Comparison of ENCODE assay signal across 10 mouse cellular contexts in the genomic region with DNA sequence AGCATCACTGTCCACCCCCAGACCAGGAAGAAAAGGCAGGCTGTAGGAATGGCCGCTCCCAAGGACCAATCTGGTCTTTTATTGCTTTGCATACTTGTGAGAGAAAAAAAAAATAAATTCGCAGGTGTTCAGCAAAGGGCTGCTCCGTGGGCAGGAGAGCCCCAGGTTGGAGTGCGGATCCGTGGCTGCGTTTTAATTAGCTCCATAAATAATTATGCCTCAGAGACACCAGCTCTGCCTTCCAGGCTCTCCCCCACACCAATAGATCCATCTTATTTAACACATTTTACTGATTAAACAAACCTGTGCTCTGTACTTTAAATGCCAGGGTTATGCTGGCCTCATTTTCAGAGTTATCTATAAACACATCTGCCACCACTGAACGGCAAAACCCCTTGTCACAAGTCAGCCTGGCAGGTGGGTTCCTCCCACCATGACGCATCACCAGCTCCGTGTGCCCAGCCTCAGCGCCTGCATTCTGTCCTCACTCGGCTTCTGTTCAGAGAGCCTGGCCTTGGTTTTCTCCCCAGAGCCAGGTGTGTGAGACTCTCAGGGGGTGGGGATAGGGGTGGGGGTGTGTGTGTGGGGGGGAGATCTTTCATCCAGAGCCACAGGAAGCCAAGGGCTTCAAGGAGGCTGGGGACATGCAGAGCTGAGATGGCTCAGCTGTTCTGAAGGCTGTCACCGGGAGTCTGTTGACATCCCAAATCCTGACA.
A peak's percentile ranks its signal among the peaks of the same experiment; 100 is the strongest.
DNase-seq lines count a peak whose midpoint lies in the region; ATAC-seq lines count a peak whose summit lies in the region.
"Had no signal": no experiment of that assay in that cellular context is flagged by ENCODE, and none has a peak within 500 bp of the region (broad histone marks: within the 10 kb centered on the region; RNA-seq: fewer than 3 reads in every experiment).

No protein-coding gene starts in this region.

- H3K9me3 ChIP-seq in embryonic facial prominence, embryonic 12.5 days: no peaks in the 10 kb centered on the region
- no peaks in the 10 kb centered on the region for H3K9me3 ChIP-seq in hindbrain, embryonic 12.5 days (replicated peaks)
- H3K9me3 ChIP-seq in midbrain, embryonic 11.5 days (ENCODE audit: control insufficient read depth, low read length): no peaks in the 10 kb centered on the region
- H3K9me3 ChIP-seq: megakaryocyte, embryonic 14.5 days had no signal

- peak; percentile 11 to 41 for DNase-seq in layer of hippocampus, adult 18-20 months (ENCODE audit: low spot score in 2 of 2)
- no peak for DNase-seq in layer of hippocampus, postnatal 36 days
- peak; percentile 85 for DNase-seq in midbrain, embryonic 11.5 days (ENCODE audit: low spot score, missing footprints)
- no peak for DNase-seq in c-Kit-positive CD71-positive TER-119-positive erythroid progenitor cells, embryonic 14.5 days (ENCODE audit: low spot score)
- no peak for DNase-seq in cerebellum, postnatal 4 days (ENCODE audit: low spot score in 2 of 2)
- no peak for DNase-seq in kidney, adult 11 months
- DNase-seq: thymus, adult 2 months had no signal

- peak overlapping the region; percentile 36; the same call in 1 of the 2 replicates for H3K4me3 ChIP-seq in embryonic facial prominence, embryonic 12.5 days
- H3K4me3 ChIP-seq in hindbrain, embryonic 12.5 days: peak overlapping the region; percentile 33
- H3K4me3 ChIP-seq in midbrain, embryonic 11.5 days (ENCODE audit: low read depth, low read length): peak overlapping the region; percentile 45
- H3K4me3 ChIP-seq: megakaryocyte, embryonic 14.5 days had no signal

- no peaks in the 10 kb centered on the region for H3K36me3 ChIP-seq in embryonic facial prominence, embryonic 12.5 days
- H3K36me3 ChIP-seq in hindbrain, embryonic 12.5 days: no peaks in the 10 kb centered on the region
- H3K36me3 ChIP-seq in midbrain, embryonic 11.5 days (ENCODE audit: control insufficient read depth, insufficient read depth, low read length): no peaks in the 10 kb centered on the region

- H3K4me2 ChIP-seq in embryonic facial prominence, embryonic 12.5 days (replicated peaks): peak overlapping the region; percentile 65
- peak overlapping the region; percentile 58 for H3K4me2 ChIP-seq in hindbrain, embryonic 12.5 days (replicated peaks)
- peak overlapping the region; percentile 58 for H3K4me2 ChIP-seq in midbrain, embryonic 11.5 days

- H3K4me1 ChIP-seq in embryonic facial prominence, embryonic 12.5 days: peaks cover 17% of the 10 kb centered on the region
- H3K4me1 ChIP-seq in hindbrain, embryonic 12.5 days: peaks cover 40% of the 10 kb centered on the region
- H3K4me1 ChIP-seq in midbrain, embryonic 11.5 days (ENCODE audit: control insufficient read depth, insufficient read depth, low read length): peaks cover 8% of the 10 kb centered on the region
- H3K4me1 ChIP-seq: megakaryocyte, embryonic 14.5 days had no signal

- WGBS in embryonic facial prominence, embryonic 12.5 days: 14% methylated on average over 12 of the region's 12 CpGs
- 13% methylated on average over 12 of the region's 12 CpGs for WGBS in hindbrain, embryonic 12.5 days
- WGBS in midbrain, embryonic 11.5 days: 13% methylated on average over 12 of the region's 12 CpGs

- peaks cover 18% of the 10 kb centered on the region for H3K27me3 ChIP-seq in embryonic facial prominence, embryonic 12.5 days
- peaks cover 20% of the 10 kb centered on the region for H3K27me3 ChIP-seq in hindbrain, embryonic 12.5 days
- H3K27me3 ChIP-seq in midbrain, embryonic 11.5 days (ENCODE audit: control insufficient read depth, insufficient read depth, low read length): no peaks in the 10 kb centered on the region

- no peak overlapping the region for H3K27ac ChIP-seq in embryonic facial prominence, embryonic 12.5 days
- 0 out of 2 replicates have a peak overlapping the region, but pooled peaks have one; percentile 40 for H3K27ac ChIP-seq in hindbrain, embryonic 12.5 days
- no peak overlapping the region for H3K27ac ChIP-seq in midbrain, embryonic 11.5 days (ENCODE audit: low read depth, low read length)

- no peak for ATAC-seq in embryonic facial prominence, embryonic 12.5 days (ENCODE audit: insufficient number of reproducible peaks, insufficient read depth, low FRiP score, low TSS enrichment)
- ATAC-seq in hindbrain, embryonic 12.5 days (ENCODE audit: low FRiP score): no peak
- peak; percentile 55 for ATAC-seq in midbrain, embryonic 11.5 days (ENCODE audit: low FRiP score)

- H3K9ac ChIP-seq in embryonic facial prominence, embryonic 12.5 days: no peak overlapping the region
- H3K9ac ChIP-seq in hindbrain, embryonic 12.5 days: peak overlapping the region; percentile 50; the same call in 1 of the 2 replicates
- peak overlapping the region; percentile 66 for H3K9ac ChIP-seq in midbrain, embryonic 11.5 days (ENCODE audit: low read length)

Comparison
In these comparisons a context has a peak if more than half of its experiments do, and no peak if none do; other contexts are left out.
1. DNase-seq: peak in layer of hippocampus, adult 18-20 months (2 of 2) and midbrain, embryonic 11.5 days (single experiment); none in layer of hippocampus, postnatal 36 days (0 of 2), c-Kit-positive CD71-positive TER-119-positive erythroid progenitor cells, embryonic 14.5 days (single experiment), cerebellum, postnatal 4 days (0 of 2) and kidney, adult 11 months (single experiment).
2. Peak in every context shown above with its lines, with median percentiles within 50 percentile points of each other: H3K4me2 ChIP-seq and H3K4me3 ChIP-seq.